Mouse (Mus musculus): ENCODE data around the gene Lcn5.

GRCm38 (mm10) chr2:25633616-25634015 lies 24.1 kb upstream of the Lcn5 start:
- TF ChIP-seq CTCF (IDR thresholded peaks at IDR 0.05; ENCODE audit: low read depth, low read length) (no peak), EP300 (IDR thresholded peaks at IDR 0.05; ENCODE audit: insufficient read depth, low read depth, low read length) (no peak)

Measured in ES-Bruce4 (cell line).